Mouse (Mus musculus): ENCODE results near the gene Psmb3. TPM values are rescaled to one million over a fixed set of nuclear protein-coding genes. Genes with fewer than 3 reads are reported as not detected.

Psmb3 gene
- polyA plus RNA-seq, 1 experiment from 2014 or later, result 514 TPM

DNA sequence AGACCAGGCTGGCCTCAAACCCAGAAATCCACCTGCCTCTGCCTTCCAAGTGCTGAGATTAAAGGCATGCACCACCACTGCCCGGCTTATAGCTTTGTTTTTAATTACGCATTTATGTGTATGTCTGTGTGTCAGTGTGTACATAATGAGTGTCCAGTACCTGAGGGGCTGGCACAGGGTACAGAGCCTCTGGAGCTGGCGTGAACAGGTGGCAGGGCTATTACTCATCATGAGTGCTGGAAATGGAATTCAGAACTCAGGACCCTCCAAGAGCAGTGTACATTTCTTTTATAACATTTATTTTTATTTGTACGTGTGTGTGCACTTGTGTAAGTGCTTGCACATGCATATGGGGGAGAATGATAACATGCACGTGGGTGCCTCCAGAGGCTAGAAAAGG lies 33.4 kb downstream of the Psmb3 start:
- H3K36me3 ChIP-seq (ENCODE audit: insufficient read depth), result peaks cover 12% of the 10 kb centered on the region; the same call in 1 of the 2 replicates
- H3K9me3 ChIP-seq (ENCODE audit: low read depth, low read length), result no peaks in the 10 kb centered on the region
- DNase-seq, result no peak
- no peak overlapping the region for H3K9ac ChIP-seq
- H3K27ac ChIP-seq (ENCODE audit: low read depth), result no peak overlapping the region
- ATAC-seq (ENCODE audit: insufficient read depth), result no peak
- no peaks in the 10 kb centered on the region for H3K4me1 ChIP-seq (ENCODE audit: insufficient read depth)
- H3K27me3 ChIP-seq (ENCODE audit: insufficient read depth, low read length), result no peaks in the 10 kb centered on the region
- no peak overlapping the region for H3K4me2 ChIP-seq
- no peak for TF ChIP-seq CTCF (IDR thresholded peaks at IDR 0.05; ENCODE audit: low read depth)
- 85% methylated on average over 5 of the region's 5 CpGs for WGBS
- H3K4me3 ChIP-seq (ENCODE audit: low read depth, low read length), result no peak overlapping the region

GRCm38 (mm10) chr11:97737600-97737999 lies 34.4 kb downstream of the Psmb3 start:
- ATAC-seq (ENCODE audit: insufficient read depth), result no peak
- Histone ChIP-seq H3K4me1 (ENCODE audit: insufficient read depth) (peaks cover 2% of the 10 kb centered on the region; the same call in 1 of the 2 replicates), H3K4me2 (no peak overlapping the region), H3K4me3 (ENCODE audit: low read depth, low read length) (no peak overlapping the region), H3K9ac (no peak overlapping the region), H3K9me3 (ENCODE audit: low read depth, low read length) (no peaks in the 10 kb centered on the region), H3K27ac (ENCODE audit: low read depth) (no peak overlapping the region), H3K27me3 (ENCODE audit: insufficient read depth, low read length) (no peaks in the 10 kb centered on the region), H3K36me3 (ENCODE audit: insufficient read depth) (0 out of 2 replicates have a peak, but pooled peaks cover 4% of the 10 kb centered on the region)
- TF ChIP-seq CTCF (IDR thresholded peaks at IDR 0.05; ENCODE audit: low read depth), result no peak
- WGBS, result 62% methylated on average over 4 of the region's 4 CpGs
- DNase-seq, result no peak

DNA sequence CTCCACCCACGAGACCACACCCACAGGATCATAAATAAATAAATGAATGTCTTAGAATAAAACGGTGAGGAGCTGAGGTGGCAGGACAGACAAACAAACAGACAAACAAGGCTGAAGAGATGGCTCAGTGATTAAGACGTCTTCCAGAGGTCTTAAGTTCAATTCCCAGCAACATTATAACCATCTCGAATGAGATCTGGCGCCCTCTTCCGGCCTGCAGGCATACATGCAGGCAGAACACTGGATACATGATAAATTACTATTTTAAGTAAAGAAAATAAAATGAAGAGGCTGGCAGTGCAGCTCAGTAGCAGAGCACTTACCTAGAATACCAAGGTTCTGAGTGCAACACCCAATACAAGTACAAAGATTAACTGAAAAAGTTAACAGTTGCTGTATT lies 35.5 kb downstream of the Psmb3 start:
- Histone ChIP-seq H3K4me1 (ENCODE audit: insufficient read depth) (peaks cover 10% of the 10 kb centered on the region; the same call in 1 of the 2 replicates), H3K4me2 (no peak overlapping the region), H3K36me3 (ENCODE audit: insufficient read depth) (0 out of 2 replicates have a peak, but pooled peaks cover 3% of the 10 kb centered on the region), H3K9ac (no peak overlapping the region), H3K27ac (ENCODE audit: low read depth) (no peak overlapping the region), H3K27me3 (ENCODE audit: insufficient read depth, low read length) (no peaks in the 10 kb centered on the region), H3K4me3 (ENCODE audit: low read depth, low read length) (no peak overlapping the region), H3K9me3 (ENCODE audit: low read depth, low read length) (no peaks in the 10 kb centered on the region)
- DNase-seq (peak; percentile 37), ATAC-seq (ENCODE audit: insufficient read depth) (no peak)
- peak; percentile 40; the same call in 1 of the 2 replicates for TF ChIP-seq CTCF (IDR thresholded peaks at IDR 0.05; ENCODE audit: low read depth)
- 52% methylated on average over 6 of the region's 6 CpGs for WGBS

DNA sequence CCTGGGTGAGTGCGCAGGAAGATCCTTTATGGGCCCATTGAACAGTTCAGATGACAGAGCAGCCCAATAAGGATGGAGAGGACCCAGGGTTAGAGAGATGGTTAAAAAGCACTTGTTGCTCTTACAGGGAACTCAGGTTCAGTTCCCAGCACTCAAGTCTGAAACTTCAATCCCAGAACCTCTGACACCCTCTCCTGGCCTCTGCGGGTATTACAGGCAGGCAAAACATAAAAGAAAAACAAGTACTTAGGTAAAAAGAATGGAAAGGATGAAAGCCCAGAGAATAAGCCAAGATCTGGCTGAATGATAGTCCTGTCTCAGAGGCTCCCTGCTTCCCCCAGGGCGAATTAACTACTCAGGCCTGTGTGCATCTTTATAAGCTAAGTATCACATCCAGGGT lies 36.0 kb downstream of the Psmb3 start:
- H3K4me3 ChIP-seq (ENCODE audit: low read depth, low read length), result no peak overlapping the region
- WGBS, result 83% methylated on average over 3 of the region's 3 CpGs
- DNase-seq (no peak), ATAC-seq (ENCODE audit: insufficient read depth) (no peak)
- no peak overlapping the region for H3K27ac ChIP-seq (ENCODE audit: low read depth)
- peak; percentile 37; the same call in 1 of the 2 replicates for TF ChIP-seq CTCF (IDR thresholded peaks at IDR 0.05; ENCODE audit: low read depth)
- 0 out of 2 replicates have a peak, but pooled peaks cover 3% of the 10 kb centered on the region for H3K36me3 ChIP-seq (ENCODE audit: insufficient read depth)
- peaks cover 10% of the 10 kb centered on the region; the same call in 1 of the 2 replicates for H3K4me1 ChIP-seq (ENCODE audit: insufficient read depth)
- H3K27me3 ChIP-seq (ENCODE audit: insufficient read depth, low read length), result no peaks in the 10 kb centered on the region
- no peak overlapping the region for H3K4me2 ChIP-seq
- H3K9me3 ChIP-seq (ENCODE audit: low read depth, low read length), result no peaks in the 10 kb centered on the region
- no peak overlapping the region for H3K9ac ChIP-seq

DNA sequence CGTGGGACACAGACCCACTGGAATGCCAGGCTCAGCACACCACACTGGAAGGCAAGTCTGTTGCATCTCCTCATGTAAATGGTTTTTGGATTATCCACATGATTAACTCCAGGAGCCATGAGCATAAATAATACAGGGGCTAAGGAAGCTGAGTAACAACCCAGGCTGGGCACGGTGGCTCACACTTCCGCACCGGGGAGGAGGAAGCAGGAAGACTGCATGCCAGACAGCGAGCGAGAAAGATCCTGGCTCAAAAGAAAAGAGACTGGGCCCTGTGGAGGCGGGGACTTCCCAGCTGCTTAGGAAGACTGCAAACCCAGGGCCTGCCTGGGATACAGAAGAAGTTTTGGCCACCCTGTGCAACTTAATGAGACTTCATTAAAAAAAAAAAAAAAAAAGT lies 37.0 kb downstream of the Psmb3 start:
- peak; percentile 52 for DNase-seq
- H3K4me2 ChIP-seq, result peak overlapping the region; percentile 32; the same call in 1 of the 2 replicates
- no peak overlapping the region for H3K4me3 ChIP-seq (ENCODE audit: low read depth, low read length)
- TF ChIP-seq CTCF (IDR thresholded peaks at IDR 0.05; ENCODE audit: low read depth), result no peak
- no peaks in the 10 kb centered on the region for H3K27me3 ChIP-seq (ENCODE audit: insufficient read depth, low read length)
- ATAC-seq (ENCODE audit: insufficient read depth), result no peak
- no peaks in the 10 kb centered on the region for H3K9me3 ChIP-seq (ENCODE audit: low read depth, low read length)
- peaks cover 10% of the 10 kb centered on the region; the same call in 1 of the 2 replicates for H3K4me1 ChIP-seq (ENCODE audit: insufficient read depth)
- H3K36me3 ChIP-seq (ENCODE audit: insufficient read depth), result 0 out of 2 replicates have a peak, but pooled peaks cover 3% of the 10 kb centered on the region
- 51% methylated on average over 7 of the region's 7 CpGs for WGBS
- H3K9ac ChIP-seq, result no peak overlapping the region
- no peak overlapping the region; the same call in 1 of the 2 replicates for H3K27ac ChIP-seq (ENCODE audit: low read depth)

GRCm38 (mm10) chr11:97742157-97742556 lies 39.0 kb downstream of the Psmb3 start:
- 89% methylated on average over 5 of the region's 5 CpGs for WGBS
- DNase-seq (no peak), ATAC-seq (ENCODE audit: insufficient read depth) (no peak)
- no peak for TF ChIP-seq CTCF (IDR thresholded peaks at IDR 0.05; ENCODE audit: low read depth)
- Histone ChIP-seq H3K4me1 (ENCODE audit: insufficient read depth) (peaks cover 10% of the 10 kb centered on the region; the same call in 1 of the 2 replicates), H3K9me3 (ENCODE audit: low read depth, low read length) (no peaks in the 10 kb centered on the region), H3K27ac (ENCODE audit: low read depth) (no peak overlapping the region), H3K27me3 (ENCODE audit: insufficient read depth, low read length) (no peaks in the 10 kb centered on the region), H3K4me2 (peak overlapping the region; percentile 87), H3K9ac (peak overlapping the region; percentile 8; the same call in 1 of the 2 replicates), H3K4me3 (ENCODE audit: low read depth, low read length) (no peak overlapping the region), H3K36me3 (ENCODE audit: insufficient read depth) (peaks cover 17% of the 10 kb centered on the region)

DNA sequence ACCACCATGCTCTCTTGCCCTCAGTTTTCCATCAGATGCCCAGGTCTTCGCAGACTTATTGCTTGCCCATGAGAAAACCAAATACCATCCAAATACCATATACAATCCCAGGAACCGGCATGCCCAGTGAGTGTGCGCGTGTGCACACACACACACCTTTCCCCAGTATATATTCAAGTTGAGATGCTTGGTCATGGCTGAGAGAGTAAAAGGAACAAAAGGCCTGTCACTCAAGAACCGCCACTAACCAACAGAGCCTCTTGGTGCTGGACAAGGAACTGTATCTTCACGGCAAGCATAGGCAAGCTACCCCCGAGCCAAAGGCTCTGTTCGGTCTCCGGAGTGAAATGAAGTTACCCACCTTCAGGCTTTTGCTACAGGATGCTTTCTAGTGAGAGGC lies 39.4 kb downstream of the Psmb3 start:
- Histone ChIP-seq H3K4me1 (ENCODE audit: insufficient read depth) (peaks cover 10% of the 10 kb centered on the region; the same call in 1 of the 2 replicates), H3K9me3 (ENCODE audit: low read depth, low read length) (no peaks in the 10 kb centered on the region), H3K27me3 (ENCODE audit: insufficient read depth, low read length) (no peaks in the 10 kb centered on the region), H3K9ac (peak overlapping the region; percentile 8), H3K4me3 (ENCODE audit: low read depth, low read length) (0 out of 2 replicates have a peak overlapping the region, but pooled peaks have one; percentile 81), H3K27ac (ENCODE audit: low read depth) (no peak overlapping the region), H3K36me3 (ENCODE audit: insufficient read depth) (peaks cover 21% of the 10 kb centered on the region), H3K4me2 (peak overlapping the region; percentile 87)
- TF ChIP-seq CTCF (IDR thresholded peaks at IDR 0.05; ENCODE audit: low read depth), result no peak
- no peak for ATAC-seq (ENCODE audit: insufficient read depth)
- no peak for DNase-seq
- WGBS, result 79% methylated on average over 9 of the region's 9 CpGs
